Mouse (Mus musculus): ENCODE measurements around the gene Maml2.

GRCm38 (mm10) chr9:13667955-13668354 lies 370.2 kb downstream of the Maml2 start:
- TF ChIP-seq CTCF (IDR thresholded peaks at IDR 0.05; ENCODE audit: low read depth) (no peak), EP300 (IDR thresholded peaks at IDR 0.05; ENCODE audit: low read depth) (no peak)
